Comparison of ENCODE assay signal across 18 mouse cellular contexts in the genomic region with DNA sequence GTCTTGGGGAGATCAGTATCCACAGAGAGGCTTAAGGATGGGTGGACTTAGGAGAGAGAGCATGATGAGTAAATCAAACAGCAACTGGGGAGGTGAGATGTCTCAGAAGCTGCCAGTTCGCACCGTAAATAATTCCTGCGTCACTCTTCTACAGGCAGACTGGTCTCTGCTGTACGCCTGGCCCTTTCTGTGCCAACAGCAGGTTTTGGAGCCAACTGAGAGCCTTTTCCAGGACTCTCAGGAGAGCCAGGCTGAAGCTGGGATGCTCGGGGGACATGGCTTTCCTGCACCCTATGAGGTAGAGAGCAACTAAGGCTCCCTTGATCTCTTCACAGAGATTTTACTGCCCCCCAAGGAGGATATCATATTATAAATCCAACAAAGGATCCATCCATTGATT.
A peak's percentile ranks its signal among the peaks of the same experiment; 100 is the strongest.
DNase-seq lines count a peak whose midpoint lies in the region.
"Had no signal": no experiment of that assay in that cellular context is flagged by ENCODE, and none has a peak within 500 bp of the region (broad histone marks: within the 10 kb centered on the region; RNA-seq: fewer than 3 reads in every experiment).

No protein-coding gene starts in this region.

- DNase-seq in cerebellum, postnatal 14 days, result peak; percentile 41 to 54
- no peak for DNase-seq in cerebellum, adult 18-20 months
- no peak for DNase-seq in heart, embryonic 10.5 days (ENCODE audit: low spot score)
- DNase-seq in heart, adult 8-10 months (ENCODE audit: low spot score), result no peak
- DNase-seq in limb, embryonic 10.5 days (ENCODE audit: low spot score), result no peak
- DNase-seq in frontal cortex, postnatal 25 days (ENCODE audit: low spot score in 2 of 2), result no peak
- DNase-seq: adrenal gland, adult 2 months; adrenal gland, postnatal 10 days; adrenal gland, postnatal 25 days; cerebellum, adult 11-12 months; cerebellum, adult 8-10 months; cerebellum, adult 9-11 months; cerebellum, postnatal 36 days; embryo, embryonic 11 days had no signal

- H3K27me3 ChIP-seq in heart, embryonic 10.5 days (ENCODE audit: insufficient read depth, poor library complexity, severe bottlenecking), result peaks cover 49% of the 10 kb centered on the region
- peaks cover 13% of the 10 kb centered on the region for H3K27me3 ChIP-seq in limb, embryonic 10.5 days (ENCODE audit: low read depth, poor library complexity, severe bottlenecking)

- 85% methylated on average over 5 of the region's 5 CpGs for WGBS in heart, embryonic 10.5 days
- WGBS in limb, embryonic 10.5 days, result 77% methylated on average over 5 of the region's 5 CpGs

- no peak overlapping the region for H3K4me3 ChIP-seq in heart, embryonic 10.5 days
- no peak overlapping the region for H3K4me3 ChIP-seq in limb, embryonic 10.5 days
- H3K4me3 ChIP-seq: embryonic facial prominence, embryonic 13.5 days; embryonic facial prominence, embryonic 15.5 days; erythroblast, embryonic 14.5 days; forebrain, embryonic 10.5 days had no signal

- H3K27ac ChIP-seq in heart, embryonic 10.5 days, result 0 out of 2 replicates have a peak overlapping the region, but pooled peaks have one; percentile 73
- peak overlapping the region; percentile 47; the same call in 1 of the 2 replicates for H3K27ac ChIP-seq in limb, embryonic 10.5 days
- H3K27ac ChIP-seq: embryonic facial prominence, embryonic 13.5 days; embryonic facial prominence, embryonic 15.5 days; forebrain, embryonic 10.5 days had no signal

- H3K4me1 ChIP-seq in heart, embryonic 10.5 days, result peaks cover 37% of the 10 kb centered on the region
- H3K4me1 ChIP-seq in limb, embryonic 10.5 days, result peaks cover 42% of the 10 kb centered on the region

- no peaks in the 10 kb centered on the region for H3K36me3 ChIP-seq in heart, embryonic 10.5 days
- no peaks in the 10 kb centered on the region for H3K36me3 ChIP-seq in limb, embryonic 10.5 days
- H3K36me3 ChIP-seq: embryonic facial prominence, embryonic 13.5 days; embryonic facial prominence, embryonic 15.5 days; forebrain, embryonic 10.5 days had no signal

- H3K9me3 ChIP-seq in heart, embryonic 10.5 days, result no peaks in the 10 kb centered on the region
- no peaks in the 10 kb centered on the region; the same call in 1 of the 2 replicates for H3K9me3 ChIP-seq in limb, embryonic 10.5 days (replicated peaks)
- H3K9me3 ChIP-seq: embryonic facial prominence, embryonic 15.5 days had no signal

Comparison
In these comparisons a context has a peak if more than half of its experiments do, and no peak if none do; other contexts are left out.
1. DNase-seq: peak in cerebellum, postnatal 14 days (2 of 2); none in cerebellum, adult 18-20 months (0 of 2), heart, embryonic 10.5 days (single experiment), heart, adult 8-10 months (single experiment), limb, embryonic 10.5 days (single experiment) and frontal cortex, postnatal 25 days (0 of 2).